Mouse (Mus musculus): ENCODE results near the gene Pef1.
A peak's percentile ranks its signal among the peaks of the same experiment; 100 is the strongest.

The Pef1 gene

GRCm38 (mm10) chr4:130095137-130095536 lies 7.2 kb upstream of the Pef1 start:
- no peak for DNase-seq (ENCODE audit: low spot score)

DNA sequence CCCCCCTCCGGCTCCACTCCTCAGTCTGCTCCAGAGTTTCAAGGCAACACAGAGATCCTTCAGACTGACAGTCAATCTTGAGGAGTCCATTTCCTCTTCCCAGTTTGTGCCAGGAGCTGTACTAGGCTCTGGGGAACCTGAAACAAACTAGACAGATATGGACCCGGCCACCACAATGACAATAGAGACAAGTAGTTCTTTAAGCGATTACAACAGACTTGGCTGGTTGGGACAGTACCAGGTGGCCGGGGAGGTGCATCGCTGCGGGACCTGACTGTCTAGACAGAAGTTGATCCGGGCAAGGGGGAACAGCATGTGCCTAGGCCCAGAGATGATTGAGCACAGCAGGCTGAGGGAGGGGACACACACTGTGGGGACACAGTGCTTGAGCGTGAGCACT lies 1.2 kb upstream of the Pef1 start:
- no peak for DNase-seq (ENCODE audit: low spot score)

GRCm38 (mm10) chr4:130103632-130104031 lies 1.3 kb downstream of the Pef1 start:
- DNase-seq (ENCODE audit: low spot score) = no peak

DNA sequence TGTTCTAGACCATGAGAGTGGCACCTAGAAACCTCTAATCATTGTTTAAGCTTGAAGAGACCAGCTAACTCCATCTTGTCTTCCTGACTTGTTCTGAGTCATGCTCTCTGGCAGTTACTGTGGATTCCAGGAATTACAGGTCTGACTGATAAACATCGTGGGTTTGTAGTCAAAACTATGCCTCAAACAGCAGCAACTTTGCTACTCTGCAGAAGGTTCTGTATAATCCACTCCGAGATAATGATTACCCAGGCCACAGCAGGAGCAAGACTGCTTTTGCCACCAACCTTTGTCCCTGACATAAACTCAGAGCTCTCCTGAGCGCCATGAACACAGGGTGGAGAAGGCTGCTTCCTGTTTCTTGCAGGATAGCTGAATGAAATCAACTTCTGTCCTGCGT lies 2.2 kb downstream of the Pef1 start:
- no peak for DNase-seq (ENCODE audit: low spot score)

GRCm38 (mm10) chr4:130107065-130107443 lies 4.7 kb downstream of the Pef1 start:
- no peak for DNase-seq (ENCODE audit: low spot score)

GRCm38 (mm10) chr4:130107444-130108131 lies 5.2 kb downstream of the Pef1 start:
- peak; percentile 100 for DNase-seq (ENCODE audit: low spot score)

DNA sequence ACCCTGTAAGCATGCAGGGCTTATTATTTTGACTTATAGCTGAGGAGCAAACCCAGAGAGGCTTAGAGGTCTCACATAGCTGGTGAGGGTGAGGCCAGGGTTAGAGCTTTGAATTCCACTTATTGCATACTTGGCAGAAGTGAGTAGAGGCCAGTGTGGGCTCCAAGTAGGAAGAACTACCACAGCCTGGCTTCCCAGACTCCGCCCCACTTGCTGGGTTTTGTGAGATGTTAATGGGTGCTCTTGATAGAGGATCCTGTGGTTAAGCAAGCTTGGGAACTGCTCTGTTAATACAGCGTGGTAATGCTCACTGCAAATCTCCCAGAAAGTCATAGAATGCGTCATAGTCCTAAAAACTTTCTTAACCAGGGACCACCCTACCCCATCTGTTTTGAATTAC lies 6.6 kb downstream of the Pef1 start:
- DNase-seq (ENCODE audit: low spot score) = no peak

DNA sequence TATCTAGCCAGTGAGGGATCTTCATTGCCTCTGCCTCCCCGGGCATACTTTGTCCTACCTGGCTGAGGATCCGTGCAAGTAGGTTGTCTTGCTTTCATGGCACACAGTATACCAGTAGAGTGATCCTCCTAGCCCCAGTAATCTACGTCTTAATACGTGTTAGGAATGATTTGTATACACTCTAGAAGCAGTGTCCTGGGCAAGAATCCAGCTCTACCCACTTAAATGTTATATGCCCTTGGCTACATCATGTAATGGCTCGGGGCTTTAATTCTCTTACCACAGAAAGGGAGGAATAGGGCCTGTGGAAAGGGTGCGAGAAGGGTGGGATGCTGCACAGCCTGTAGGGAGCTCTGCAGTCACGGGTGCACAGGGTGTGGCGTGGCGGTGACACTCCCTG lies 7.3 kb downstream of the Pef1 start:
- no peak for DNase-seq (ENCODE audit: low spot score)

GRCm38 (mm10) chr4:130110091-130110490 lies 7.7 kb downstream of the Pef1 start:
- no peak for DNase-seq (ENCODE audit: low spot score)

DNA sequence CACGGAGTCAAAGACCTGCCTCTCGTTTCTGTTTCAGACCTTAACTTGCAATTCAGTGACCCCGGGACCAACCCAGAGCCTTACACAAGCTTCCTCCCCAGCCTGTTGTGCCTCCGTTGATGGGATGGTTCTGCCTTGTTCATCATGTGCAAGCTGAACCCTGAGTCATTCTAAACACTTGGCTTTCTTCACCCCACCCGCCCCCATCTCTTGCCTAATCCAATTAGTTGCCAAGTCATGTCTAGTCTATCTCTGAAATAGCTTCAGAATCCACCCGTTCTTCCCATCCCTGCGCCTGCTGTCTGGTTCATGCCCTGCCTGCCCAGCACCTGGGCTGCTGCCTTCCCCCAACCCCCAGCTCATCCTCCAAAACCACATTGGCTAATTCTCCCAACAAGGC lies 9.9 kb downstream of the Pef1 start:
- no peak for DNase-seq (ENCODE audit: low spot score)

GRCm38 (mm10) chr4:130112732-130113131 lies 10.4 kb downstream of the Pef1 start:
- DNase-seq (ENCODE audit: low spot score) = no peak

DNA sequence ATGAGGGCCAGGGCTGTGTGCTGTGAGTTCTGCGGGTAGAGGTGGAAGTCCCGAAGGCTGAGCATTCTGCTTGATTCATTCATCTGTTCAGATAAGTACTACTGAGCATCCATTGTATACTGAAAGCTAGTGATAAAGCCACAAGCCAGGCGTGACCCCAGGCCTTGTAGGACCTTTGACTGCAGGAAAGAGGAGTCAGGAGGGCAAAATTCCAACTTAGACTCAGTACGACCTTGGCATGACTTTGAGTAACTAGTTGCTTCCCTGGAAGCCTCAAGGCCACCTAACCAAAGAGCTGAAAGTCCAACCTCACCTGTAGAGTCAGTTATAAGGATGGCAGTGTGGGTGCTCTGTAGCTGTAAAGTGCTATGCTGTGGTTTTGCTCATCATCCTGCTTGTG lies 18.4 kb downstream of the Pef1 start:
- no peak for DNase-seq (ENCODE audit: low spot score)

DNA sequence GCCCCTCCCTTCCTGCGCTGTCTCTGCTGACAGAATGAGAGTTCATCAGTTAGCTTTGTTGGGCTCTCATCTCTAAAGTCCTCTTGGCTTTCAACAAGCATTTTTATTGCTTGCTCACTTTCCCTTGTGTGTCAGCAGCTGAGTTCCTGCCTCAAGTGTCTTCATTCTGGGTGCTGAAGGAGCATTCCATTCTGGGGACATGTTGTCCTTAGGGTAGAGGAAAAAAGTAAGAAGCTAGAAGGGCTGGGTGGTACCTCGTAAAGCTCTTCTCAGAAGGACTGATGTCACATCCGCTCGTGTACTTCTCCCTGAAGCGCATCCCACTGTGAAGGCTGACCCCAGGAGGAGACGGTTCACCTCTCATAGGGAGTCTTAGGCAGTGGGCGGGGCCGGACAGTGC lies 19.2 kb downstream of the Pef1 start:
- no peak for DNase-seq (ENCODE audit: low spot score)

GRCm38 (mm10) chr4:130123020-130123419 lies 20.7 kb downstream of the Pef1 start:
- DNase-seq (ENCODE audit: low spot score) = no peak

GRCm38 (mm10) chr4:130124110-130124509 lies 21.8 kb downstream of the Pef1 start:
- no peak for DNase-seq (ENCODE audit: low spot score)

DNA sequence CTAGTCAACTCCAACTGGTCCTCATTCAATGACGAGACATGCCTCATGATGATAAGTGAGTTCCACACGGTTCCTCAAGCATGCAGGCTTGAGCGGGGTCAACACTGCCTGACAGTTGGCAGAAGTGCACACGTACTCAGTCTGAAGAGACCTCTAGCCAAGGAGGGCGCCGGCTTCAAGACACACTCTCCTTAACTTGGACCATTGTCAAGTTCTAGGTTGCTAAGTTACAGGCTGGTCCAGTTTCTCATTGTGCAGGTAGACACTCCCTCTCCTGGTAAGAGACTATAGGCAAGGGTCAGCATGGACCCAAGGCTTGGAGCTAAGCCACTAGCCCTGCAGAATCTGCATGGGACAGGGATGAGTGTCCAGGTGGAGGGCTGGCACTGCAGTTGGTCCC lies 22.8 kb downstream of the Pef1 start:
- no peak for DNase-seq (ENCODE audit: low spot score)

DNA sequence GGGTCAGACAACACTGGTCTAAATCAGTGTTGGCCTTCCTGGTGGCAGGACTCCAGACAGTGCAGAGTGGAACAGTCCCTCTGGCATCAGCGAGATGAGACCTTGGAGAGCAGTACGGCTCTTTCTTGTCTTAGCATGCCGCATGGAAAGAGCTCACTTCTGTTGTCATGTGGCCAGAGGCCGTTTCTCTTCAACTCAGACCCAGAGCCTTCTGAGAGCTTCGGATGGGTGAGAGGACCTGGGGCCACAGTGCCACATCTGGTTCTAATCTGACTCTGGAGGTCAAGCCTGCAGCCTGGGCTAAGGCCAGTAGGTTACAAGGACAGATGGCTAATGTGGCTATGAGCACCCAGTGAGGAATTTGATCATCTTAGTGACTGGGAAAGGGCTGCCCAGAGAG lies 23.6 kb downstream of the Pef1 start:
- no peak for DNase-seq (ENCODE audit: low spot score)

DNA sequence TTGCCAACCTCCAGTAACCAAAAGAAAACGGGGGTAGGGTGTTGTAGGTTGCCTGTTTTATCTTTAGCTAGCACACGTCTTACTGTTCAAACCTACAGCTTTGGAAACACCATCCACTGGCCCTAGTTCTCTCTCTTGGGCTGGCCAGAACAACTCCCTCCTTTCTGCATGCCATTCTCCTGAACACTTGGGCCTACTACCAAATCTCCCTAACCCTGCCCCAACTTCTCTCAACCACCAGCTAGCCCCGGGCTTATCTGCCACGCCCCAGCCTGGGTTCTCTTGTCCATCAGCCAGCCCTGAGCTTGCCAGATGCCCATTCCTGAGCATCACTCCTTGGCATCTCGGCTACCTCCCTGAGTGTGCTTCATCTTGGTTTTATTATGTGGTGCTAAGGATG lies 26.5 kb downstream of the Pef1 start:
- no peak for DNase-seq (ENCODE audit: low spot score)

DNA sequence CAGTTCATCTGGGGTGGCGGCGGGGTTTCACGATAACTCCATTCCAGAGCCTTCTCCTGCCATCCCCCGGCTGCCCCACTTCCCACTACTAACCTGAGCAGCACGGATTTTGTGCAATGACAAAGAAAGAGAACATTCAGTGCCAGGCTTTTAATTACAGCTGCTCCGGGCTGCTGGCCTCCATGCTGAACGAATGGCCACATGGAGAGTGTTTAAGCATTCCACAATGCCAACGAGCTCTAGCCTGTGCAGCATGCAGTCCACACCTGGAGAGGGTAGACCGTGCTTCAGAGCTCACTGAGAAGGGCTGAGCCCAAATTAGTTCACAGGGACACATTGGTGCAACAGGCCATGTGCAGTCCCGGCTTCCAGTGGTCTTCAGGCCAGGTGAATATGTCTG lies 27.7 kb downstream of the Pef1 start:
- no peak for DNase-seq (ENCODE audit: low spot score)

- DNase-seq (ENCODE audit: low spot score) = no peak
Measured at GRCm38 (mm10) chr4:130130641-130131350, 28.4 kb downstream of the Pef1 start.

GRCm38 (mm10) chr4:130131448-130132105 lies 29.2 kb downstream of the Pef1 start:
- no peak for DNase-seq (ENCODE audit: low spot score)

DNA sequence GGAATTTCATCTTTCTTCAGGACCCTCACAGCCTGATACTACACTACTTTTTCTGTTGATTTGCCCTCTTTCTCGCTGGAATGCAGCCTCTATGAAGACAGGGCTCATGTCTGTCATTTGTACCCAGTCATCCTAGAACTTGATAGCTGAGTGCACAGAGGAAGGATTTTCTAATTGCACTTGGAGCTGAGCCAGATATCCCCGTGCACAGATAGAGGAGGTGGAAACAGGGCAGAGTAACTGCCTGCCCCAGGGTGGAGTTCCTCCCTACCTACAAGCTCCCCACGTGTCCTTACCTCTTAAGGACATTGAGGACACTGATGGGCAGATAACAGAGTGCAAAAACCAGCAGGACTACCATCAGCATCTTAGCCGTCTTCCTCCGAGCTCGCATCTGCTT lies 31.0 kb downstream of the Pef1 start:
- no peak for DNase-seq (ENCODE audit: low spot score)

GRCm38 (mm10) chr4:130138441-130139213 lies 36.3 kb downstream of the Pef1 start:
- peak; percentile 22 for DNase-seq (ENCODE audit: low spot score)
